Mouse (Mus musculus) embryo, embryonic 11.5 days (tissue): ENCODE data around the gene Lpp.

ENCODE experiments used
- DNase-seq: peaks from one replicate; pipeline ENCODE4 v3.0.0-alpha.2; 2012; ENCODE audit warnings: low read depth, low spot score

The Lpp gene

DNA sequence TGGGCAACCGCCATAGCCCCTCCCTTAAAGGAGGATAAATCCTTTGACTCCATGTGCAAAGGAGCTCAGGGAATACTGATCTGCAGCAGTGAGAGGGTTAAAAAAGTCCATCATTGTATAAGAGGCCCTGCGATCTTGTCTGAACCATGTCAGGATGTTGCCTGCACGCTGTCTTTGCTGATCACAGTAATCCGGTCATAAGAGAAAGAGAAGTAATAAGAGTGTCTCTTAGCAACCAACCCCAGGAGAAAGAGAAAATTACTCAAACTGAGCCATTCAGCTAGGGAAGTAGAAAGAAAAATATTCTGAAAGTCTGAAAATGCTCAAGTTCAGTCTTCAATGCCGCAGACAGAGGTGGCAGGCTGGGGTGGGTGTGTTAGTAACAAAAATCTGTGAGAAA is 231.0 kb downstream of the Lpp start:
- DNase-seq = no peak

DNA sequence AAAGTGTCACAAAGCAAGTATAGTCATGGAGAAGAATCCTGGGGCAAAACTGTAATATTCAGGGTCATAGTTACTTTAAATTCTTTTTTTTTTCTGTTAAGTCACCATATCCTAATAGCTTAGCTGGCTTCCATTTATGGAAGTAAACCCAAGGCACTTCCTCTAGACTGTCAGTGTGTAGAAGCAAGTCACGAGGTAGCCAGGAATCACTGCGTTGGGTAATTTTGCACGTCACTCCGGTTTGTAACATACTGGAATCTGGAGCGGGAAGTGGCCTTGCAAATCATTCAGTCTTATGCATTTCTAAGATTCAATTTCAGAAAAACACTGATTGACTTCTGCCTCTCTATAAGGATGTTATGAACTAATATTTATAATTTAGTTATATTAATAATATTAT is 232.3 kb downstream of the Lpp start:
- DNase-seq = no peak

DNA sequence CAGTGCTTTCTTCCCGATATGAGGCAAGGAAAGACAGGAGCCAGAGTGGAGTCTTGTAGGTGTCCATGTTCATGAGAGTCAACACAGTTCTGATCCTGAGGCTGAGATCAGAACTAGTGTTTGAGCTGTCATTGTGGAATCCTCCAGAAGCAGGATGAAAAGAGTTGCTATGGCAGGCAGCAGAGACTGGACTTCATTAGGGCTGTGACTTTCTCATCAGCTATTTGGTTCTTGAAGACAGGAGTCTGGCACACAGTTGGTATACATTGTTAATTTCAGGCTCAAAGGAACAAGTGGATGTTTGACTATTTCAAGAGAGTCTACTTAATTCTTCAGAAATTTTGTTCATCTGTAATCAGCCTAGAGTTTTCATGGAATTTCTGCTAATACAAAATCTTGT is 235.5 kb downstream of the Lpp start:
- DNase-seq = no peak

DNA sequence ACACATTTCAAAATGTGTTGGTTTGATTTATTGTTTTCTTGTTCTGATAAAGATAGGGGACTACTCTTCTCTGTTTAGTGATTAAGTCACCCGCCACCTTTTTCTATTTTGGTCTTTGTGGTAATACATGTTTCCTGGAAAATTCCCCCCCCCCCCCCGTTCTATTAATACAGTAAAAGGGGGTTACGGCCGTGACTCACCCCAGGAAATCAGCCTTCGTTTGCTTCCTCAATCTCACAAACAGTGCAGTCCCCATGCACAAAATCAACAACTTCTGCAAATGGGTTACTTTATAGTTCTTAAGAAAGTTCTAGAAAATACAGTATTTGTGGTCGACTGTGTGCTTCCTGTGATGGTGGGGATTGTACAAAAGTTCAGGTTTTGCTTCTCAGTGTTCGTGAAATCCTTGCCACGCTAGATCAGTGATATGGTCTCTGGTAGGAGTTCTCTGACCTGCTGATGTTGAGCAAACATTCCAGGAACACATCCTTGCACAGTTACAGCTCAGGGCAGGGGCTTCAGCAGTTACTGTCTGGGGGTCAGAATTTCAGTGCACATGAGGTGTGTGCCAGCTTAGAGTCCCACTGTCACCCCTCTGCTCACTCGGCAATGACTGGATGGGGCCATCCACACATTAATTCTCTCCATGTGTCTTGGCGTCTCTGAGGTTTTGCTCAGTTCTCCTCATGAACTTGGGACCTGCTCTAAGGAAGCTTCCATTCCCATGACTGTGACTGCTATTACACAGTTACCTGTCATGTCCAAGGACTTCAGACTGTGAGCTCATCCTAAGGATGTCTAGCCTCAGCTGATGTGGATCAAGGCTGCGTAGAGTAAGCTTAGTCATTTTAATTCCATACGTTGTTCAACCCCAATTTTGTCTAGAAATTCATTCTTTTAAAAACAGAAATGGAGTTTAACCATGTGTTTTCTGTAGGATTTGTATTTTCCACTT is 236.2 kb downstream of the Lpp start:
- no peak for DNase-seq

DNA sequence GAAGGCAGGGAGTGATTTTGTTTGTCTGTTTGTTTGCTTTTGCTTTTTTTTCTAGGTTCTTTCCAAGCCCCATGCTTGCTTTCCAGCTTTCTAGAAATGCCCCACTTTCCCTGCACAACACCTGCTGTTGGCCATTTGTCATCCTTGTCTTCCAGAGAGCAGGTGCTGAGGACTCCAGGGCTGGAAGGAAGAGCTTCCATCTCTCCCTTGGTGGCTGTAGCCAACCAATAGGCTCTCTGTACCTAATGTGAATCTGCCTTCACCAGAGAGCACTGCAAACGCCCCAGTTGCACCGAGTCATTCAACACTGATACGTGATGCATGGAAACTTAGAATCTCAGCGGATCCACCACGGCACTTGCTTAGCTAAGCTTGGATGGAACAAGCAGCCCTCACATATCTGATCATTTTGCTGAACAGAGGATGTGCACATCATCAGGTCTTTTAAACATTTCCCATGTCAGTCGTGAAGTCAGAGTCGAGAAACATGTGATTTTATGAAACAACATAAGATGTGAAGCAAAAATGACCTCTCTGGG is 242.1 kb downstream of the Lpp start:
- no peak for DNase-seq

DNA sequence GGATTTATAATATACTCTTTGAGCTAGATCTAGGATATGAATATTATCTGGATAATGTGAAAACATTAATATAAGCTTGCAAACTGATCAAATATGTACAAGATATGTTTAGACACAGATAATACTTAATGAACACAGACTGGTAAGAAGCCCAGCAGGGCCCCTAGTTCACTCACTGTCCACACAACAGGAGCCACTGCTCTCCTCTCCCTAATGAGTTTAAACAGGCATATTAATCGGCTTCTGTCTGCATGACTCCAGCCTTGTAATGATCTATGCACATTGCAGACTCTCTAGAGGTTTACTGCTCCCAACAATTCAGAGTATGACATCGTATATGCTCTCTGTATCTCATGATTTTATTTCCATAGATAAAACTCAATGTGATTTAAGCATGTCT is 243.6 kb downstream of the Lpp start:
- DNase-seq = no peak

DNA sequence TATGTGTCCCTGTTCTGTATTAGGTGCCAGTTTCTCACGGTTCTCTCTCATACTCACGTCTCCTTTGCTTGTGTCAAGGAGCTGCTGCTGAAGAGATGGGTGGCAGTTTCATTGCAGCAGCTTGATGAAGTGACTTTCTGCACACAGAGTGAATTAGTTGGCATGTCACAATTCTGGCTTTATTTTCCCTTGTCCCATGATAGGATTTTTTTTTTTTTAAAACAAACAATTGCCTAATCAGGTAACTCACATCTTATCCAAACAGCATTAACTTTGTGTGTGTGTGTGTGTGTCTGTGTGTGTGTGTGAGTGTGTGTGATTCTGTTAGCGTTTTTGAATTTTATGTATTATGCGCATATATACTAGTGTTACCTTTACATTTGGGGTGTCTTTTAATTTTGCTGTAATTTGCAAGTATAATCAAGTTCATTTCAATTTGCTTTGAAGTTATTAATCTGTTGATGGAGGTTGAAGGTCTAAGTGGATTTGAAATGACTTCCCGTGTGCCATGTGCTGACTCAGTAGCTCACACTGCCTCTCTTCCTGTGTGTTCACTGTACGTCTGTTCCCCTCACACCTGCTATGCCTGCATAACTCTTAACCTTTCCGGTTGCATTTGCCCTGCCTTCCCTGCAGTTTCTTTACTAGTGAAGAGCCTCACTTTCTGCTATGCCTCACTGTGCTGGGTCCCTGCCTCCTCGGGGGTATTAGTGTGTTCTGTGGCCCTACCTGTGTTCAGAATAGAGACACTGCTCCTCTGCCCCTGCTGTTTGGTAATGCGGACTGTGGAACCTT is 247.9 kb downstream of the Lpp start:
- DNase-seq = no peak

DNA sequence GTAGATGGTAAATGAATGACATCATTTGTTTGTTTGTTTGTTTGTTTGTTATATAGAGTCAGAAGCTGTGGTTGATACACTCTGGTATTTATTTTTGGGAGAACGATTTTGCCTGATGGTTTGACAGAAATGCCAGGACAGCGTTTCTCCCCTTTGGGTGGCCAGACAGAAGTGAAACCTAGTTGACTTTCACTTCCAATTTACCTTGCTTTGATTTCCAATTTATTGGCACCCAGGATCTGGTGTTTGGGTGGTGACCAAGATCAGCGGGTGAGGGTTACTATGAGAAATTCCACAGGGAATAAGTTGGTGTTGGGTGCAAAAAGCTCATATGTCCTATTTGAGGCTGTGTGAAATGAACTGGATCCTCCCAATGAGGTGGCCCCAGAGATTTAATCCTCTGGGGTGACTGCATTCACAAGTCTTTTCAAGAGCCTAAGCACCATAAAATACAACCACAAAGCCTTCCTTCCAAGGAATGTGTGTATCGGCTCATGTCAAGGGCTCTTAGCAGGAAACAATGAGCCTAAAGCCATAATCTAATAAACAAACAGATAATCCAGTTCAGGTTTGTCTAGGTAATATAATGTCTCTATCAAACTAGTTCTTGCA is 249.8 kb downstream of the Lpp start:
- no peak for DNase-seq

DNA sequence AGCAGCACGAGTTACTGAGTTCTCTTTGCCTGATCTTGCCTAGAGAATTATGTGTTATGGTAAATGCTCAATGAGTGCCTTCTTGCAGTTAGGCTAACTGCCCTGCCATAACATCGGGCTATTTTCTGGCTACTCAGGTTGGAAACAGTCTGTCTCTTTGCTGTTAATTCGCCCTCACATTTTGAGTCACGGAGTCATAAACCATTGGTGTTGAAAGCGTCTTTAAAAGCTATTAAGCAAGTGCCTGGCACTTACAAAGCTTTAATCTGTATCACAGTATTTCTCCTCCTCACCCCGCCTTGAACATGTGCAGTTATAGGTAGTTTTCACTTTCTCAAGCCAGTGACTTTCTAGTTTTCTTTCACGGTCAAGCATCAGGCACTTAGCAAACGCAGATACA is 250.8 kb downstream of the Lpp start:
- DNase-seq = no peak

DNA sequence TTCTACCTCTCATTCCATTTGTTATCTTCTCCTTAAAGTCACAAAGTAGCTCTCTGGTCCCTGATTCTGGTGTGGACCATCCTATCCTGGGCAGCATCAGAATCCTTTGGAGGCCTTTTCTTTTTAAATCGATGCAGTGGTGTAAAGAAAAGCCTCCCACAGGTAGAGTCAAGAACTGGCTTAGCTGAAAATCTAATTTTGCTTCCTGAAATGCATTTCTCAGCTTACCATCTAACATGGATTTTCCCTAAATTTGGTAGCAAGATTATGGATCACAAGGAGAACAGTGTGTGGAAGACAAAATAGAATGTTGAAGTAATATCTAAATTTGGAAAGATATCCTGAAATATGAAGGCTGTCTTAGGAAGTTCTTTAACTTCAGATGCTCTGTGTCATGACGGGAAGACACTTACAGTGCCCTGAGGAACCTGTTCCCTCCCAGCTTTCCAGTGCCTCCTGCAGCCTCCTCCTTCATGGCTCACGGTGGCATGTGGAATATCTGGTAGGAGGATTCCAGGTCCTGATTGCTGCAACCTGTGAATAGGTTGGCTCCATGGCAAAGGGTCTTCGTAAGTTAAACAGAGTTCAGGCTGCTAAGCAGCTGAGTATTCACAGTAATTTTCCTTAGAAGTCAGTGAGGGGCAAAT is 251.6 kb downstream of the Lpp start:
- DNase-seq = no peak

DNA sequence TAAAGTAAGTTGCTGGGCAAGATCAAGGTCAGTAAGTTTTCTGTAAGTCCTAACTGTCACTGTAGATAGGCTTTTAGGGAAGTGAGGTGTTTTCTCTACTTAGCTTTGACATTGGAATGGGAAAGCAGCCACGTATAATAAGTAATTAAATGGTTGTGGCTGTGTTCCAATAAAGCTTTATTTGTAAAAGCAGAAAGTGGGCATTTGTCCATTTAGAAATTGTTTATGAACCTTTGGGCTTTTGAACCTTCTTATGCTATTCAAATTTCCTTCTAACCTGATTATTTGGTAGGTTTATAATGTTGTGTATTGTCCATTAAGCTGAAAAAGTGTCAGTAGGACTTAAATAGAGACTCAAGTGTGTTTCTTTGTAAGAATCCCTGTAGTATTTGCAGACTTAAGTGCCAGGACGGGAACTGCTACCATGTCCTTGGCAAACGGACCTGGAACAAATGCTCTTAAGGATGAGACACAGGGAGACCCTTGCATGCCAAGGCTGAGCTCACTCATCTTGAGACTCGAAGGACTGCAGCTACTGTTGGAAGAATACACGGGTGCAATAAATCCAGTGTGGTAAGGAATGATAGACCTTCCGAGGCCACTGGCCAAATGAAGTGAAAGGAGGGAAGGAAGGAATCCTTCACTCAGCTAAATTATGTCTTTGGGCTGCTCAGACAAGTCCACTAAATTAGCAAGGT is 252.7 kb downstream of the Lpp start:
- no peak for DNase-seq

DNA sequence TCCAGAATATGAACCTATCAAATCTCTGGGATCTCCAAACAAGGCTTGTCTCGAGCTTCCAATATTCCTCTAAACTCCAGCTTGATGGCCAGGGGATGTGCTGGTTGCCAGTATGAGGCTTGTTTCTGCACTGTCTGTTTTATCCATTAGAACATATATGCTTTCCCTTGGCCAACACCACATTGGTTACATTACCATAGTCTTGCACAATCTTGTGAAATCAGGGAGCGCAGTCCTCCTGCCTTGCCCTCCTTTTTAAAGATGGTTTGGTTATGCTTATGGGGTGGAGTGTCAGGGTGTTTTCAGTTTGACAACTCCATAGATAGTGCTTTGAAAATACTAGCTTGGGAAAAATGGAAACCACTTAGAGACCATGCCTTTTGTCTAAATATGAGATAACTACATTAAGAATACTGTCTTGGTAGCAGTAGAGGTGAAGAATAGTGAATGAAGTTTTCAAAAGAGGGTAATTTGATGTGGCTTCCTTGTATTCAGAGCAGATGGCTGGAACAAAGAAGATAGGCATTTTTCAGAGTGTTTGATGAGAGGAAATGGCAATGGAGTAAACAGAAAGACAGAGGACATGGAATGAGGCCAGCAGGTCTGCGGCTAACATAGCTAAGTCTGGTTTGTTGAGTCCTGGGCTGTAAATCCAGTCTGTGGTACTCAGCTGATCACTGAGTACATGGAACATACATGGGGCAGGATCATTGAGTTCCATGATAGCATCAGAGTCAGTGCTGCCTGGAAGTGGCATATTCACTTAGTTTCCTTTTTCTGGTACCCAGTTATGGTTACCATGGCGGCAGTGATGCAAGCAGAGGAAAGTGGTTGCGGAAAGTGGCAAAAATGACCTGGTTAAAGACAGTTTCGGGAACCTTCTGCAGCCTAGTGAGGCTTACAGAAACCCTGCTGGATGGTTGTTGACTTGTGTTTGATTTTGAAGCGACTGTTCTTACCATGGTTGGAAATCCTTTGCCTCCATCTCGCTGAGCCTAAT is 258.6 kb downstream of the Lpp start:
- no peak for DNase-seq

DNA sequence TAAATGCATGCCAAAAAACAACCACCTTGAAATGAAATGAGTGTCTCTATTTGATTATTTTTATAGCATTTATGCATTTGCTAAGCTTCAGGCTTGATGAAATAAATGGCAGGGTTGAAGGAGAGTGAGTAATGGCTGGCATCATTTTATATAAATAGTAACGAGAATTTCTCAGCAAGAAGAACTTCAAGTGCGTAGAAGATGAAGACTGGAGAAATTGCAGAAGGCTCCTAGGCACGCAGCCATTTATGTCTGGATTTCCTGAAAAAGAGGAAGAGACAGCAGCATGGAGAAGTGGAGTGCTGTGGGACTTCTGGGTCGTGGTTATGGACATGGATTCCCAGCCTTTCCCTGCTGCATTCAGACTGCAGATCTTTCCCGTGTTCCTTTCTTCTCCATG is 259.7 kb downstream of the Lpp start:
- no peak for DNase-seq

DNA sequence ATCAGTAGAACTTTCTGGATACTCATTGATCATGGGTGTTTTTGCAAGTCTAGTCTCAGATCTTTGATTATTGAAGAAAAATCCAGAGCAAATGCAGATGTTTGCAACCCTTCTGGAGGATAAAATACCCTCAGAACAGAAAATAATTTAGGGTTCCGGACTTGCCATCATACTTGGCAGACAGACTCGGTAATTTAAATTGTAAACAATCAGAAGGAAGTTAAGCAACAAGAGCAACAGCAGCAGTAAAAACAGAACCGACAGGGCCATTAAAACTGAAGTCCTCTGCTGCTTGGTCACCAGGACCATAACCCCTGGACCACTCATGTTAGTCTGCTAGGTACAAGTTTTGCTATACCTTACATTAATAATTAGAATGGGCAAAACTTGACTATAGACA is 261.8 kb downstream of the Lpp start:
- DNase-seq = no peak

DNA sequence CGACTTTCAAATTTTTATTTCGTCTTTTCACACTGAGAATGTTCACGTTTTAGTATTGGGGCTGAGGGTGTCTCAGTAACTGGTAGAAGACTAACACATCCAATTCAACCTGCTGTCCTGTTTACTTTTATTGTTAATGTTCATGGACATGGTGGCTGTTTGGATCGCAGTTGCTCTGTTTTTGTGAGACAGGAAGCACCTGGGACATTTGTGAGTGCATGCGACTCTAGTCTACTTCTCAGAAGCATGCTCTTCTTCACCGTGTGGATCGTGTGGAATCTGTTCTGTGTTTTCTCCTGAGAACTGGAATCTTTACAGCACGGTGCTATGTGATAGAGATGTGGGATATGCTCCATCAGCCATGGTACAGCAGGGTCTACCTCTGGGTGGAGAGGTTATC is 262.7 kb downstream of the Lpp start:
- no peak for DNase-seq

DNA sequence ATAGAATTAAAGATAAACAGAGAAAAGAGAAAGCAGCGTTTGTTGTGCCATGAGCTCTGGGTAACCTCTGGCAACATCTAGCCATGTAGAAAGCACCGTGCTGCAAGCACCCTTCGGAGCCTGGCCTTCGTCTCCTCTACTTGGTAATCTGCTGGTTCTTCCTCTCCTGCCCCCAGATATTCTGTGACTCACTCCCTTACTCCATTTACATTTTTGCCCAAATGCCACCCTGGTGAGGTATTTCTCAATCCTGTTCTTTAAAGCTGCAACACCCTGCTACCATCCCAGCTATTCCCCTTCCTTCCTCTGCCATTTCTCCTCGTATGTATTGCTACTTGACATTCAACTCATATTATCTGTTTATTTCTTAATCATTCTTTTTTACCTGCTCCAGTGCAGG is 263.4 kb downstream of the Lpp start:
- no peak for DNase-seq

DNA sequence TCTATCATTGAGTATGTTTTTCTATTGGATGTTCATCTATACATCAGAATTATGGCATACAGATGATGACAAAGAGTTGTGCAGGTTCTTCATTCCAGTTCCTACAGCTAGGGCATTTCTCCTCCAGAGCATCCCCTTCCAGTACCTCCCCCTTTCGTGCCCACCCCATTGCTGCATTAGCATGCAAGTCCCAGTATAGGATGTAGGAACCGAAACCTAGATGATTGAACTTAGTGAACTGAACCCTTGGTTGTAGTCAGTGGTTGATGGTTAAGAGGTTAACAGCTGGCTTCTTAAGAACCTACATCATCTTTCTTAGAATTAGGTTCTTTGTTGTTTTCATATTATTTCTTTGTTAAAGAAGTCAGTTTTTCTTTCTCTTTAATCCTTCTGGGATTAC is 265.7 kb downstream of the Lpp start:
- no peak for DNase-seq

DNA sequence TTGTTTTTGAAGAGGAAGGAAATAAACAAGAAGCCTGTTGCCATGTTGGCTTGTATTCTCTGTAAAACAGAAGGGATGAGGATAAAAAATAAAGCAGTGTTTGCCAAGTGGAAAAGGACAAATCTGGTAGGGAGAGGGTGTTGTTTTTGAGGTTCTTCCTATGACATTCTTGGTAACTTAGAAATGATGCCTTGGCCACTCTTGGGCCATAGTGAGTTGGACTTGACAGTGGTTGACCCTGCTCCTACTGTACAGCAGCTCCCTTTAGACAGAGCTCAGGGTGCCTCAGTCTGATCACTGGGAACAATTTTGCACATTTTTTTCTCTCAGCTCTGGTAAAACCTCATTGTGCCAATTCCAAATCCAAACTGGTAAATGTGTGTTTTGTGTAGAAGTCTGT is 270.8 kb downstream of the Lpp start:
- DNase-seq = no peak

DNA sequence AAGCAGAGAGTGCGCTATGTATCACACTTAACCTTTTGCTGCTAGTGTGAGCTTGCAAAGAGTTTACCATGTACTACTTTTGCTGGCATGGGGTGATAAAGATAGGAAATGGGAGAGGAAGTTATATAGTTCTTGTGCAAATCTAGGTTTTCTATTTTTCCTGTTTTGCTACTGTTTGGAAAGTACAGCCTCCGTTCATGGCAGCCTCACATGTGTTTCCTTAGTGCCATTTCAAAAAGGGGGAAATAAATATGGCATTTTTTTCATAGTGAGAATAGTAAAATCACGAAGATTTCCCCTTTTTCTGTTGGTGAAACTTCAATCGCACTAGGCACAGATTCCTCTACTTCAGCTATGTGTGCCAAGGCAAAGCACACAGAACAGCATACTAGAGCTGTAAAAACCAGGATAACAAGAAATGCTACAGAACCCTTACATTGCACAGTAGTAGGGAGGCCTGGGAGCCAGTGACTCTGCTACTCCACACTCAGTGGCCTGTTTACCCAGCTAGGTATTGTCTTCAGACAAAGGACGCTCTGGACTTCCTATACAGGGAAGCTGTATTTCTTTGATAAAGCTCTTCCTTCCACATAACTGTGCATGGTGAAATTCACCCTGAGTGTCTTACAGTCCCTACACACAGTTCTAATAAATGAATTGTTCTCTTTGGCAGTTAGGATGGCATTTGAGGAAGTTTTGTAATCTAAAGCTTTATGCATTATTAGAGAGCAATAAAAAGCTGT is 276.6 kb downstream of the Lpp start:
- no peak for DNase-seq
